Mouse (Mus musculus) forebrain, embryonic 13.5 days (tissue): ENCODE measurements around the gene Doc2a. TPM values are rescaled to one million over a fixed set of nuclear protein-coding genes. Genes with fewer than 3 reads are reported as not detected.

Experiments
- ATAC-seq: fragments of 200-750 bp; cut with Nextera tagmentation; 2 replicates; pipeline ENCODE4 v1.8.0; 2017
- H3K27ac ChIP-seq: fragments of 300-500 bp; sonication (generic); 2 replicates; pipeline ENCODE4 v1.5.1; 2015; ENCODE audit warnings: inconsistent platforms, mild to moderate bottlenecking, moderate library complexity
- H3K27me3 ChIP-seq: fragments of 300-500 bp; sonication (generic); 2 replicates; pipeline ENCODE4 v1.6.1; 2015; ENCODE audit warnings: mild to moderate bottlenecking, inconsistent platforms
- H3K36me3 ChIP-seq: fragments of 300-500 bp; sonication (generic); 2 replicates; pipeline ENCODE4 v1.6.1; 2015; ENCODE audit warnings: mild to moderate bottlenecking, inconsistent platforms; ENCODE audit not compliant: poor library complexity, severe bottlenecking
- H3K4me1 ChIP-seq: fragments of 300-500 bp; sonication (generic); 2 replicates; pipeline ENCODE4 v1.6.1; 2015; ENCODE audit warnings: inconsistent platforms
- H3K4me2 ChIP-seq: fragments of 300-500 bp; sonication (generic); 2 replicates; pipeline ENCODE4 v1.6.1; 2015; ENCODE audit warnings: inconsistent platforms, mild to moderate bottlenecking, moderate library complexity
- H3K4me3 ChIP-seq: fragments of 300-500 bp; sonication (generic); 2 replicates; pipeline ENCODE4 v1.5.1; 2015; ENCODE audit warnings: mild to moderate bottlenecking, inconsistent platforms
- H3K9ac ChIP-seq: fragments of 300-500 bp; sonication (generic); 2 replicates; pipeline ENCODE4 v1.6.1; 2015; ENCODE audit warnings: mild to moderate bottlenecking, inconsistent platforms
- H3K9me3 ChIP-seq: fragments of 300-500 bp; sonication (generic); replicated peaks from 2 replicates; pipeline ENCODE4 v1.6.1; 2016; ENCODE audit warnings: inconsistent platforms
- WGBS: fragments of 180-500 bp; shearing (Covaris S2); methylation state at CpG from one replicate; pipeline ENCODE4 v1.1.7; 2015; 5-methylcytosine and 5-hydroxymethylcytosine counted together
- polyA plus RNA-seq: library from polyadenylated mRNA; unstranded; fragments of >200 nt; fragmentation: Nextera tagmentation; extraction: Ambion mirVana; gene quantifications from 2 replicates; pipeline ENCODE4 v1.2.1, GENCODE M21; 2015

Gene Doc2a
- polyA plus RNA-seq, 1 experiment from 2014 or later, result 4.1 TPM

GRCm38 (mm10) chr7:126808703-126809455 is 38.3 kb upstream of the Doc2a start:
- 2% methylated on average over 43 of the region's 43 CpGs for WGBS
- Histone ChIP-seq H3K4me2 (peak overlapping the region; percentile 88), H3K36me3 (peaks cover 14% of the 10 kb centered on the region; the same call in 1 of the 2 replicates), H3K4me1 (peaks cover 23% of the 10 kb centered on the region), H3K4me3 (peak overlapping the region; percentile 75), H3K27me3 (no peaks in the 10 kb centered on the region), H3K27ac (peak overlapping the region; percentile 80), H3K9me3 (no peaks in the 10 kb centered on the region), H3K9ac (peak overlapping the region; percentile 92)
- ATAC-seq, result peak; percentile 97

- 62% methylated on average over 5 of the region's 5 CpGs for WGBS
- Histone ChIP-seq H3K27ac (no peak overlapping the region), H3K9ac (peak overlapping the region; percentile 92; the same call in 1 of the 2 replicates), H3K27me3 (no peaks in the 10 kb centered on the region), H3K4me3 (no peak overlapping the region), H3K4me1 (peaks cover 23% of the 10 kb centered on the region), H3K4me2 (peak overlapping the region; percentile 88; the same call in 1 of the 2 replicates), H3K9me3 (no peaks in the 10 kb centered on the region), H3K36me3 (peaks cover 6% of the 10 kb centered on the region; the same call in 1 of the 2 replicates)
- no peak for ATAC-seq
Measured at GRCm38 (mm10) chr7:126809723-126810369, 37.4 kb upstream of the Doc2a start.

GRCm38 (mm10) chr7:126815726-126816222 is 31.4 kb upstream of the Doc2a start:
- 56% methylated on average over 8 of the region's 8 CpGs for WGBS
- no peak for ATAC-seq

GRCm38 (mm10) chr7:126816494-126816893 is 30.7 kb upstream of the Doc2a start:
- no peak for ATAC-seq
- Histone ChIP-seq H3K4me2 (no peak overlapping the region), H3K9ac (no peak overlapping the region), H3K27me3 (no peaks in the 10 kb centered on the region; the same call in 1 of the 2 replicates), H3K36me3 (no peaks in the 10 kb centered on the region), H3K27ac (no peak overlapping the region), H3K4me3 (no peak overlapping the region), H3K9me3 (no peaks in the 10 kb centered on the region; the same call in 1 of the 2 replicates), H3K4me1 (no peaks in the 10 kb centered on the region)
- WGBS, result 87% methylated on average over 8 of the region's 8 CpGs

More at GRCm38 (mm10) chr7:126815726-126816222, 31.4 kb upstream of the Doc2a start:
- Histone ChIP-seq H3K36me3 (no peaks in the 10 kb centered on the region), H3K4me1 (no peaks in the 10 kb centered on the region), H3K9ac (no peak overlapping the region), H3K27me3 (no peaks in the 10 kb centered on the region; the same call in 1 of the 2 replicates), H3K4me3 (no peak overlapping the region), H3K9me3 (no peaks in the 10 kb centered on the region; the same call in 1 of the 2 replicates), H3K27ac (no peak overlapping the region), H3K4me2 (no peak overlapping the region)

GRCm38 (mm10) chr7:126817595-126817994 is 29.6 kb upstream of the Doc2a start:
- Histone ChIP-seq H3K27me3 (no peaks in the 10 kb centered on the region; the same call in 1 of the 2 replicates), H3K9me3 (no peaks in the 10 kb centered on the region; the same call in 1 of the 2 replicates), H3K4me3 (no peak overlapping the region), H3K4me2 (no peak overlapping the region), H3K4me1 (peaks cover 7% of the 10 kb centered on the region), H3K9ac (no peak overlapping the region), H3K36me3 (no peaks in the 10 kb centered on the region), H3K27ac (no peak overlapping the region)
- ATAC-seq, result no peak
- WGBS, result 83% methylated on average over 7 of the region's 7 CpGs

GRCm38 (mm10) chr7:126818818-126819217 is 28.4 kb upstream of the Doc2a start:
- Histone ChIP-seq H3K9me3 (no peaks in the 10 kb centered on the region; the same call in 1 of the 2 replicates), H3K4me1 (peaks cover 15% of the 10 kb centered on the region), H3K27me3 (no peaks in the 10 kb centered on the region; the same call in 1 of the 2 replicates), H3K4me2 (no peak overlapping the region), H3K27ac (no peak overlapping the region), H3K36me3 (no peaks in the 10 kb centered on the region), H3K4me3 (no peak overlapping the region), H3K9ac (no peak overlapping the region)
- 35% methylated on average over 1 of the region's 1 CpGs for WGBS
- no peak for ATAC-seq

- Histone ChIP-seq H3K4me2 (peak overlapping the region; percentile 76), H3K4me1 (peaks cover 41% of the 10 kb centered on the region), H3K4me3 (0 out of 2 replicates have a peak overlapping the region, but pooled peaks have one; percentile 69), H3K9me3 (no peaks in the 10 kb centered on the region; the same call in 1 of the 2 replicates), H3K9ac (peak overlapping the region; percentile 83), H3K27ac (peak overlapping the region; percentile 78), H3K27me3 (no peaks in the 10 kb centered on the region; the same call in 1 of the 2 replicates), H3K36me3 (no peaks in the 10 kb centered on the region)
- WGBS, result 25% methylated on average over 7 of the region's 7 CpGs
- ATAC-seq, result peak; percentile 28; the same call in 1 of the 2 replicates
Measured at GRCm38 (mm10) chr7:126821835-126822511, 25.2 kb upstream of the Doc2a start.

- ATAC-seq, result peak; percentile 41
- peak overlapping the region; percentile 76 for H3K4me2 ChIP-seq
- peak overlapping the region; percentile 78 for H3K27ac ChIP-seq
- H3K4me3 ChIP-seq, result peak overlapping the region; percentile 69
- no peaks in the 10 kb centered on the region for H3K27me3 ChIP-seq
- 18% methylated on average over 9 of the region's 9 CpGs for whole genome bisulfite sequencing
- H3K4me1 ChIP-seq, result peaks cover 46% of the 10 kb centered on the region
- H3K36me3 ChIP-seq, result no peaks in the 10 kb centered on the region
- peak overlapping the region; percentile 83 for H3K9ac ChIP-seq
- H3K9me3 ChIP-seq, result no peaks in the 10 kb centered on the region; the same call in 1 of the 2 replicates
Measured at GRCm38 (mm10) chr7:126822741-126823140, 24.5 kb upstream of the Doc2a start.

- H3K27ac ChIP-seq, result peak overlapping the region; percentile 78
- peaks cover 46% of the 10 kb centered on the region for H3K4me1 ChIP-seq
- no peaks in the 10 kb centered on the region for H3K27me3 ChIP-seq
- H3K4me3 ChIP-seq, result peak overlapping the region; percentile 69
- peak; percentile 80 for ATAC-seq
- H3K9me3 ChIP-seq, result no peaks in the 10 kb centered on the region; the same call in 1 of the 2 replicates
- H3K4me2 ChIP-seq, result peak overlapping the region; percentile 76
- 0% methylated on average over 6 of the region's 19 CpGs for WGBS
- H3K36me3 ChIP-seq, result no peaks in the 10 kb centered on the region
- H3K9ac ChIP-seq, result peak overlapping the region; percentile 83
Measured at GRCm38 (mm10) chr7:126823202-126823711, 24.0 kb upstream of the Doc2a start.

- Histone ChIP-seq H3K27me3 (no peaks in the 10 kb centered on the region), H3K4me2 (peak overlapping the region; percentile 76), H3K36me3 (peaks cover 5% of the 10 kb centered on the region), H3K9ac (peak overlapping the region; percentile 83), H3K4me3 (peak overlapping the region; percentile 69), H3K27ac (peak overlapping the region; percentile 78), H3K9me3 (no peaks in the 10 kb centered on the region; the same call in 1 of the 2 replicates), H3K4me1 (peaks cover 46% of the 10 kb centered on the region)
- WGBS, result 4% methylated on average over 10 of the region's 10 CpGs
- ATAC-seq, result no peak
Measured at GRCm38 (mm10) chr7:126823940-126824339, 23.3 kb upstream of the Doc2a start.

- H3K9ac ChIP-seq, result no peak overlapping the region
- peak overlapping the region; percentile 76 for H3K4me2 ChIP-seq
- no peak overlapping the region for H3K4me3 ChIP-seq
Measured at GRCm38 (mm10) chr7:126825403-126825802, 21.8 kb upstream of the Doc2a start.

More at GRCm38 (mm10) chr7:126825403-126825802, 21.8 kb upstream of the Doc2a start:
- peaks cover 15% of the 10 kb centered on the region for H3K36me3 ChIP-seq
- H3K4me1 ChIP-seq, result peaks cover 46% of the 10 kb centered on the region
- ATAC-seq, result no peak
- no peaks in the 10 kb centered on the region for H3K27me3 ChIP-seq
- 27% methylated on average over 8 of the region's 8 CpGs for WGBS
- H3K9me3 ChIP-seq, result no peaks in the 10 kb centered on the region
- H3K27ac ChIP-seq, result no peak overlapping the region
